Mouse (Mus musculus) cerebellum, adult 2 months (tissue): ENCODE results near the gene Lemd2. TPM values are rescaled to one million over a fixed set of nuclear protein-coding genes. Genes with fewer than 3 reads are reported as not detected.

Experiments
- DNase-seq, 2 experiments: peaks; one replicate each; pipeline ENCODE4 v3.0.0; 2021
- H3K27ac ChIP-seq: fragments of 200-500 bp; 2 replicates; pipeline ENCODE4 v1.5.1; 2012; ENCODE audit warnings: low read length, control low read depth, inconsistent platforms; ENCODE audit not compliant: insufficient read depth
- H3K27me3 ChIP-seq: fragments of 200-500 bp; 2 replicates; pipeline ENCODE4 v1.6.1; 2012; ENCODE audit warnings: inconsistent platforms, mild to moderate bottlenecking, low read length, moderate library complexity; ENCODE audit not compliant: control insufficient read depth, insufficient read depth
- H3K4me1 ChIP-seq: fragments of 200-500 bp; 2 replicates; pipeline ENCODE4 v1.6.1; 2011; ENCODE audit warnings: low read length; ENCODE audit not compliant: control insufficient read depth, insufficient read depth
- H3K4me3 ChIP-seq: fragments of 200-500 bp; replicated peaks from 2 replicates; pipeline ENCODE3; 2011; ENCODE audit warnings: mild to moderate bottlenecking, low read depth, low read length, control low read depth; ENCODE audit not compliant: insufficient read depth
- CTCF ChIP-seq: fragments of 200-500 bp; IDR thresholded peaks from 2 replicates; pipeline ENCODE4 v1.5.1; 2011; ENCODE audit warnings: low read depth, mild to moderate bottlenecking, control low read depth, low read length, moderate library complexity, borderline replicate concordance; ENCODE audit not compliant: insufficient read depth
- POLR2A ChIP-seq: fragments of 200-500 bp; IDR thresholded peaks from 2 replicates; pipeline ENCODE4 v1.6.1; 2011; ENCODE audit warnings: low read length, control low read depth, borderline replicate concordance; ENCODE audit not compliant: insufficient read depth
- WGBS: fragments of 180-500 bp; shearing (Covaris S2); methylation state at CpG from one replicate; pipeline ENCODE4 v1.1.7; 2018; 5-methylcytosine and 5-hydroxymethylcytosine counted together
- polyA plus RNA-seq: library from polyadenylated mRNA; depleted of rRNA; stranded (reverse); fragments of >200 nt; gene quantifications from 2 replicates; pipeline ENCODE4 v1.2.3, GENCODE M21; 2012

The Lemd2 gene
- polyA plus RNA-seq, 1 experiment, result 76.4 TPM

GRCm38 (mm10) chr17:27191189-27191588, 13.1 kb downstream of the Lemd2 start:
- H3K4me1 ChIP-seq, result peaks cover 70% of the 10 kb centered on the region
- TF ChIP-seq POLR2A, result no peak
- TF ChIP-seq CTCF, result no peak
- no peaks in the 10 kb centered on the region for H3K27me3 ChIP-seq
- DNase-seq, result no peak
- H3K4me3 ChIP-seq, result no peak overlapping the region
- 81% methylated on average over 6 of the region's 6 CpGs for WGBS
- no peak overlapping the region for H3K27ac ChIP-seq

GRCm38 (mm10) chr17:27189640-27190216, 14.5 kb downstream of the Lemd2 start:
- Histone ChIP-seq H3K4me3 (no peak overlapping the region), H3K4me1 (peaks cover 65% of the 10 kb centered on the region), H3K27me3 (no peaks in the 10 kb centered on the region), H3K27ac (no peak overlapping the region)
- TF ChIP-seq CTCF (peak; percentile 98), POLR2A (no peak)
- DNase-seq, result peak; percentile 81 to 85
- 46% methylated on average over 10 of the region's 10 CpGs for WGBS

- no peak for TF ChIP-seq POLR2A
- no peak overlapping the region for H3K27ac ChIP-seq
- 12% methylated on average over 9 of the region's 9 CpGs for WGBS
- H3K27me3 ChIP-seq, result no peaks in the 10 kb centered on the region
- H3K4me3 ChIP-seq, result no peak overlapping the region
- peaks cover 58% of the 10 kb centered on the region for H3K4me1 ChIP-seq
- peak; percentile 57 to 63 for DNase-seq
Observed at GRCm38 (mm10) chr17:27188883-27189282, 15.4 kb downstream of the Lemd2 start.

GRCm38 (mm10) chr17:27187059-27187458, 17.2 kb downstream of the Lemd2 start:
- DNase-seq, result no peak
- no peak overlapping the region for H3K4me3 ChIP-seq
- WGBS, result 84% methylated on average over 5 of the region's 5 CpGs
- no peak overlapping the region for H3K27ac ChIP-seq
- no peaks in the 10 kb centered on the region for H3K27me3 ChIP-seq
- TF ChIP-seq CTCF (no peak), POLR2A (no peak)
- peaks cover 60% of the 10 kb centered on the region for H3K4me1 ChIP-seq

- peak in 1 of 2 experiments; percentile 46 for DNase-seq
- TF ChIP-seq POLR2A (no peak), CTCF (no peak)
- WGBS, result 23% methylated on average over 3 of the region's 3 CpGs
- Histone ChIP-seq H3K27me3 (no peaks in the 10 kb centered on the region), H3K4me1 (peaks cover 51% of the 10 kb centered on the region), H3K4me3 (no peak overlapping the region), H3K27ac (no peak overlapping the region)
Observed at GRCm38 (mm10) chr17:27186068-27186467, 18.2 kb downstream of the Lemd2 start.

GRCm38 (mm10) chr17:27183667-27184292, 20.5 kb downstream of the Lemd2 start:
- no peaks in the 10 kb centered on the region for H3K27me3 ChIP-seq
- TF ChIP-seq POLR2A (no peak), CTCF (no peak)
- 55% methylated on average over 12 of the region's 12 CpGs for WGBS
- peak in 1 of 2 experiments; percentile 30 for DNase-seq
- H3K27ac ChIP-seq, result no peak overlapping the region
- no peak overlapping the region for H3K4me3 ChIP-seq
- peaks cover 31% of the 10 kb centered on the region for H3K4me1 ChIP-seq

- Histone ChIP-seq H3K4me3 (no peak overlapping the region), H3K27ac (no peak overlapping the region), H3K4me1 (peaks cover 22% of the 10 kb centered on the region), H3K27me3 (no peaks in the 10 kb centered on the region)
- TF ChIP-seq CTCF (no peak), POLR2A (no peak)
- WGBS, result 64% methylated on average over 5 of the region's 5 CpGs
- no peak for DNase-seq
Observed at GRCm38 (mm10) chr17:27182401-27182800, 21.9 kb downstream of the Lemd2 start.

GRCm38 (mm10) chr17:27181666-27182065, 22.6 kb downstream of the Lemd2 start:
- Histone ChIP-seq H3K27ac (no peak overlapping the region), H3K27me3 (no peaks in the 10 kb centered on the region), H3K4me3 (no peak overlapping the region), H3K4me1 (peaks cover 17% of the 10 kb centered on the region)
- 69% methylated on average over 3 of the region's 3 CpGs for WGBS
- no peak for DNase-seq
- no peak for TF ChIP-seq POLR2A
- no peak for TF ChIP-seq CTCF
